Mouse (Mus musculus) splenic B cell, adult 2 months (primary cell): ENCODE measurements at regions not wholly inside any gene's neighbourhood (a gene's known extent, or its start where the extent isn't known, plus 50 kb on each side); places are given as distances from the start of the nearest gene placed in this dataset.
"Not testable (repeated sequence)": the region's sequence is repeated elsewhere in the genome, so short reads cannot be mapped to it uniquely, and the experiment has no call there.

ENCODE experiments used
- DNase-seq: peaks from one replicate; pipeline ENCODE4 v3.0.0-alpha.2; 2011; ENCODE audit warnings: low read depth, low spot score
- H3K27me3 ChIP-seq: 2 replicates; pipeline ENCODE4 v1.6.1; 2012; ENCODE audit warnings: mild to moderate bottlenecking, low read length, moderate library complexity, mixed read lengths; ENCODE audit not compliant: control insufficient read depth, poor library complexity, insufficient read depth, severe bottlenecking
- H3K36me3 ChIP-seq: 2 replicates; pipeline ENCODE4 v1.6.1; 2012; ENCODE audit warnings: mild to moderate bottlenecking, low read length, moderate library complexity, mixed read lengths; ENCODE audit not compliant: control insufficient read depth, poor library complexity, insufficient read depth, severe bottlenecking

GRCm38 (mm10) chr4:105844675-105845466 is 55.2 kb downstream of the Gm12728 start:
- Histone ChIP-seq H3K27me3 (no peaks in the 10 kb centered on the region), H3K36me3 (no peaks in the 10 kb centered on the region)
- no peak for DNase-seq

- not testable (repeated sequence) for H3K27me3 ChIP-seq, DNase-seq, H3K36me3 ChIP-seq
Measured at GRCm38 (mm10) chr4:105845998-105846989, 56.6 kb downstream of the Gm12728 start.

- DNase-seq: no peak
- Histone ChIP-seq H3K27me3 (no peaks in the 10 kb centered on the region), H3K36me3 (no peaks in the 10 kb centered on the region)
Measured at GRCm38 (mm10) chr4:105853086-105853485, 63.4 kb downstream of the Gm12728 start.

- no peaks in the 10 kb centered on the region for H3K36me3 ChIP-seq
- DNase-seq: no peak
- no peaks in the 10 kb centered on the region for H3K27me3 ChIP-seq
Measured at GRCm38 (mm10) chr4:105859052-105859864, 69.6 kb downstream of the Gm12728 start.

- H3K27me3 ChIP-seq: no peaks in the 10 kb centered on the region
- no peaks in the 10 kb centered on the region for H3K36me3 ChIP-seq
- DNase-seq: no peak
Measured at GRCm38 (mm10) chr4:105860930-105861653, 71.4 kb downstream of the Gm12728 start.

- no peak for DNase-seq
- H3K36me3 ChIP-seq: no peaks in the 10 kb centered on the region
Measured at GRCm38 (mm10) chr4:105861654-105862037, 72.0 kb downstream of the Gm12728 start.

GRCm38 (mm10) chr4:105870512-105870911 is 80.8 kb downstream of the Gm12728 start:
- no peak for DNase-seq
- Histone ChIP-seq H3K27me3 (no peaks in the 10 kb centered on the region), H3K36me3 (no peaks in the 10 kb centered on the region)

More at GRCm38 (mm10) chr4:105861654-105862037, 72.0 kb downstream of the Gm12728 start:
- no peaks in the 10 kb centered on the region for H3K27me3 ChIP-seq

GRCm38 (mm10) chr4:105877246-105877645 is 87.6 kb downstream of the Gm12728 start:
- no peaks in the 10 kb centered on the region for H3K27me3 ChIP-seq
- no peak for DNase-seq
- no peaks in the 10 kb centered on the region for H3K36me3 ChIP-seq

GRCm38 (mm10) chr4:105879891-105880290 is 90.2 kb downstream of the Gm12728 start:
- Histone ChIP-seq H3K27me3 (no peaks in the 10 kb centered on the region), H3K36me3 (no peaks in the 10 kb centered on the region)
- no peak for DNase-seq

GRCm38 (mm10) chr4:105884791-105885190 is 95.1 kb downstream of the Gm12728 start:
- H3K36me3 ChIP-seq: no peaks in the 10 kb centered on the region
- no peaks in the 10 kb centered on the region for H3K27me3 ChIP-seq

GRCm38 (mm10) chr4:105891438-105891837 is 101.8 kb downstream of the Gm12728 start:
- DNase-seq: no peak
- Histone ChIP-seq H3K36me3 (no peaks in the 10 kb centered on the region), H3K27me3 (no peaks in the 10 kb centered on the region)

More at GRCm38 (mm10) chr4:105884791-105885190, 95.1 kb downstream of the Gm12728 start:
- DNase-seq: no peak

- no peak for DNase-seq
- Histone ChIP-seq H3K27me3 (no peaks in the 10 kb centered on the region), H3K36me3 (no peaks in the 10 kb centered on the region)
Measured at GRCm38 (mm10) chr4:105892065-105892464, 102.4 kb downstream of the Gm12728 start.

- Histone ChIP-seq H3K36me3 (no peaks in the 10 kb centered on the region), H3K27me3 (no peaks in the 10 kb centered on the region)
- DNase-seq: no peak
Measured at GRCm38 (mm10) chr4:105895116-105895515, 105.4 kb downstream of the Gm12728 start.
